Mouse (Mus musculus) brain, embryonic 18.5 days (tissue): ENCODE measurements at regions not wholly inside any gene's neighbourhood (a gene's known extent, or its start where the extent isn't known, plus 50 kb on each side); places are given as distances from the start of the nearest gene placed in this dataset.
A peak's percentile ranks its signal among the peaks of the same experiment; 100 is the strongest.
"Not testable (repeated sequence)": the region's sequence is repeated elsewhere in the genome, so short reads cannot be mapped to it uniquely, and the experiment has no call there.

Experiments used
- DNase-seq: peaks from one replicate; pipeline ENCODE4 v3.0.0-alpha.2; 2012; ENCODE audit warnings: low read depth, low spot score

DNA sequence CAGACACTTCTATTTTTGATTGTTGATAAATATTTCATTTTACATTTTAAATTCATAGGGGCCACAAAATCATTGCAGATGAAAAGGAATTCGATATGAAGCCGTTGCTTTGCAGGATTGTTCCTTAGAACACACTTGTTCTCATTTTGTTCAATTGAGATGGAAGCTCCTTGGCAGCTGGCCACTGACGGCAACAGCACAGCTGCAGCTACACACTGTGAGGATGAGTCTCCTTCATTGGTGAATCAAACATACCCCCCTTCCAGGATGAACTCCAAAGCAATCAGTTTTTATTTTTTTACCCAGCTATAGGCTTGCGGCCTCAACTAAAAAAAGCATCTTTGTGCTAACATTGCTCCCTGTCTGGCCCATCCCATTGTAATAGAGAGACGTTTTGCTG is 475.1 kb downstream of the Tbl1xr1 start:
- peak; percentile 39 for DNase-seq

DNA sequence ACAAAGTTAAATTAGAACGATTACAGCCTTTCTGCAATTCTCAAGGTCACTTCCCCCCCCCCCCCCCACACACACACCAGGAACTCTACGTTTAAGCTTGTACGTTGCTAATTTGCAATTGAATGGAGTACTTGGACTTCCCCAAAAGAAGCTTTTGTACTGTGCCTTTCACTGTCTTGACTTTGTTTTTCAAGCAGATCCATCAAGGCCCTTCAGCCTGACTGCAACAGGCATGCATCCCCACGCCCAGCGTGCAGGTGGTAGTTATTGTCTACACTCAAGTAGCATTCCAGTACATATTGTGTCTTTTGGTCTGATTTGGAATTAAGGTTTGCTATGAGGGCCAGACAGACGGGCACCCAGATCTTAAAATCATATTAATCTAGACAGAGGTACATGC is 483.1 kb downstream of the Tbl1xr1 start:
- no peak for DNase-seq

DNA sequence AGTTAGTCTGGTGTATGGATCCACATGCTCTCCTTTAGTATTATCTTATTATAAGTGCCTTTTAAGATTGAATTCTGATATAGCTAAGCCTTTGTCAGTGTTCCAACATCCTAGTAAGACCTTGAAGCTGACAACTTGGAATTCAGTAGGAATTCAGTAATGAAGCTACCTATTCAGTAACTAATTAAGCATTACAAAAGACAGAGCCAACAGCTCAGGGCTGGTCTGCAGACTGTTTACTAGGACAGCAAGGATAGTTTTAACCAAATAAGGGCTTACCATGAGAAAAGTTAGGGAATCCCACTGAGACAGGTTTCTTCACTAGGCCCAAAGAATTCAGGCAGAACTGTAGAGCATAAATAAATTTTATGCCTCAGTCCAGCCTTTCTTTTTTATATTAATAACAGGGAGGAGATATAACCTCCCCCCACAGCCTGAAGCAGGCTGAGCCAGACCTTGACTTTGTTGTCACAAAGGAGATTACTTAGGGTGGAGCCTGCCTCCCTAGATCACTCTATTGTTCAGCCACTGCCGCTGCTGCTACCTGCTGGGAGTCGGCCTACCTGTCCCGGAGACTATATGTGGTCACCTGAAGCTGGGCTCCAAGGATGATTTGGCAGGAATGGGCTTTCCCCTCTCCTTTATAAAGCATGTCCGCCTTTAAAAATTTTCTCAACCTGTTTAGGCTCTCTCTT is 484.2 kb downstream of the Tbl1xr1 start:
- not testable (repeated sequence) for DNase-seq
